Mouse (Mus musculus) heart, adult 2 months (tissue): ENCODE data around the gene Foxb2. TPM values are rescaled to one million over a fixed set of nuclear protein-coding genes. Genes with fewer than 3 reads are reported as not detected.

Experiments
- DNase-seq, 2 experiments: peaks; one replicate each; pipeline ENCODE4 v3.0.0; 2021
- H3K27ac ChIP-seq: fragments of 200-600 bp; 2 replicates; pipeline ENCODE4 v1.8.1; 2022
- H3K27me3 ChIP-seq: fragments of 200-500 bp; 2 replicates; pipeline ENCODE4 v1.6.1; 2012; ENCODE audit warnings: mild to moderate bottlenecking, low read length, inconsistent platforms, mixed read lengths; ENCODE audit not compliant: control insufficient read depth, insufficient read depth
- H3K36me3 ChIP-seq: fragments of 200-500 bp; 2 replicates; pipeline ENCODE4 v1.6.1; 2012; ENCODE audit warnings: low read length, inconsistent platforms; ENCODE audit not compliant: control insufficient read depth, insufficient read depth
- H3K4me1 ChIP-seq: fragments of 200-500 bp; 2 replicates; pipeline ENCODE4 v1.6.1; 2011; ENCODE audit warnings: low read length; ENCODE audit not compliant: control insufficient read depth, insufficient read depth
- H3K4me3 ChIP-seq: fragments of 200-600 bp; 2 replicates; pipeline ENCODE4 v1.8.1; 2022
- H3K79me2 ChIP-seq: fragments of 200-500 bp; replicated peaks from 2 replicates; pipeline ENCODE4 v1.6.1; 2012; ENCODE audit warnings: mild to moderate bottlenecking, inconsistent platforms, low read length, moderate library complexity, mixed read lengths; ENCODE audit not compliant: control insufficient read depth, insufficient read depth
- H3K9ac ChIP-seq: fragments of 200-500 bp; 2 replicates; pipeline ENCODE4 v1.6.1; 2012; ENCODE audit warnings: low read depth, mild to moderate bottlenecking, control low read depth, inconsistent platforms, low read length, mixed read lengths
- CTCF ChIP-seq: fragments of 200-600 bp; IDR thresholded peaks from 2 replicates; pipeline ENCODE4 v1.8.1; 2022; ENCODE audit warnings: antibody characterized with exemption, mild to moderate bottlenecking, moderate library complexity
- EP300 ChIP-seq: fragments of 200-500 bp; IDR thresholded peaks from 2 replicates; pipeline ENCODE4 v1.6.1; 2011; ENCODE audit warnings: low read depth, low read length, control low read depth; ENCODE audit not compliant: insufficient read depth
- POLR2A ChIP-seq: fragments of 200-500 bp; IDR thresholded peaks from 2 replicates; pipeline ENCODE4 v1.6.1; 2011; ENCODE audit warnings: mild to moderate bottlenecking, low read depth, low read length, control low read depth; ENCODE audit not compliant: insufficient read depth
- WGBS: fragments of 180-500 bp; shearing (Covaris S2); methylation state at CpG from one replicate; pipeline ENCODE4 v1.1.7; 2018; 5-methylcytosine and 5-hydroxymethylcytosine counted together
- intact Hi-C: fragments of 180-260 bp; cut with DNase I; formaldehyde crosslinking; loops from one replicate; pipeline ENCODE4 v1.15.1; 2025
- long read RNA-seq: library from polyadenylated mRNA; stranded (forward); transcript quantifications from one replicate; pipeline ENCODE4 v2.0.0, GENCODE M21; 2021
- polyA plus RNA-seq: library from polyadenylated mRNA; depleted of rRNA; stranded (reverse); fragments of >200 nt; gene quantifications from 2 replicates; pipeline ENCODE4 v1.2.3, GENCODE M21; 2012; rRNA removed
- total RNA-seq, 2 experiments: library from RNA; stranded (reverse); gene quantifications; 2 replicates each; pipeline ENCODE4 v1.2.3; 2021

Gene Foxb2
- total RNA-seq (not detected), polyA plus RNA-seq (not detected in 2 replicates)
- long read RNA-seq: 0 reads

DNA sequence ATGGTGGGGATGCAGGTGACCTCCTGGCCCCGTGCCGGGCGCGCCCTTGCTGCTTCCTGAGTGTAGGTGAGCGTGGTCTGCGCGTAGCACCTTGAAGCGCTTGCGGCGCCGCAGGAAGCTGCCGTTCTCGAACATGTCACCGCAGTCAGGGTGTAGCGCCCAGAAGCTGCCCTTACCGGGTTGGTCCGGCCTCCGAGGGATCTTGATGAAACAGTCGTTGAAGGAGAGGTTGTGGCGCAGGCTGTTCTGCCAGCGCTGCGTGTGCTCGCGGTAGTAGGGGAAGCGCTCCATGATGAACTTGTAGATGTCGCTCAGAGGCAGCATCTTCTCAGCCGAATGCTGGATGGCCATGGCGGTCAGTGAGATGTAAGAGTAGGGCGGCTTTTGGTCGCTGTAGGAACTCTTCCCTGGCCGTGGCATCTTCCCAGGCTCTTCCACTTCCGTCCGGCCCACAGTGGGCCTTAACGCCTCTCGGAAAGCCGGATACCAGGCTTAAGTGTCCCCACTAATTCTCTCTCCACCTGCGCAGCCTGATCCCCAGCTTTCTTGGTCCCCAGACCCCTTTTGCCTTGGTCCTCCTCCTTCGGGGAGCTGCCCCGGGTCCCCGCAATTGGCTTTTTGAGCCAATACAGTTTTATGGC, at the start of gene Foxb2:
TSS of gene Foxb2 (minus strand) at position 585 of the 641 bp plus-strand sequence.
- intact Hi-C loops: no loop called here
- Histone ChIP-seq H3K36me3 (no peaks in the 10 kb centered on the region), H3K27me3 (peaks cover 50% of the 10 kb centered on the region), H3K79me2 (no peaks in the 10 kb centered on the region), H3K27ac (no peak within 1 kb of the TSS), H3K9ac (0 out of 2 replicates have a peak within 1 kb of the TSS, but pooled peaks have one; percentile 26), H3K4me3 (peak within 1 kb of the TSS; percentile 33), H3K4me1 (no peaks in the 10 kb centered on the region)
- WGBS: 3% methylated on average over 40 of the region's 40 CpGs
- DNase-seq: peak in 1 of 2 experiments; percentile 19
- TF ChIP-seq EP300 (no peak), POLR2A (no peak), CTCF (no peak)

DNA sequence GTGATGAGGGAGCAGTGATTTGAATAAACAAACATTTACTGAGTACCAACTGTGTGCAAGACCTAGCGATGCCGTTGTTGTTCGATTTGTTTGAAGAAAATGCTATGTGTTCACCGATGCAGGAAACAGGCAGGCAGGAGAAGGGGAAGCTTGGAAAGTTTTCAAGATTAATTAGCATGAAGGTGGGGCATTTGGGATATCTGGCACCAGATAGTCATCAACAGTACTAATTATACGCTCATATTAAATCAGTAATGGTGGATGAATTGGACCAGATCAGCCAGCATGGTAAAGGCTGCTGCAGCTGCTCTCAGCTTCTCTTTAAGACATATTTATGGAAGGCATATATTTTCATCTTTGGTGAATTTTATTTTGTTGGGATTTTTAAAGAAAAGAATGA, 37.9 kb upstream of the Foxb2 start:
- WGBS: 83% methylated on average over 5 of the region's 5 CpGs
- intact Hi-C loops: no loop called here
- H3K4me3 ChIP-seq: no peak overlapping the region
- no peaks in the 10 kb centered on the region; the same call in 1 of the 2 replicates for H3K27me3 ChIP-seq
- no peaks in the 10 kb centered on the region for H3K36me3 ChIP-seq
- no peaks in the 10 kb centered on the region for H3K4me1 ChIP-seq
- no peaks in the 10 kb centered on the region for H3K79me2 ChIP-seq
- no peak for DNase-seq
- H3K27ac ChIP-seq: no peak overlapping the region
- H3K9ac ChIP-seq: no peak overlapping the region
- TF ChIP-seq CTCF: no peak
- no peak for TF ChIP-seq POLR2A
- TF ChIP-seq EP300: no peak

DNA sequence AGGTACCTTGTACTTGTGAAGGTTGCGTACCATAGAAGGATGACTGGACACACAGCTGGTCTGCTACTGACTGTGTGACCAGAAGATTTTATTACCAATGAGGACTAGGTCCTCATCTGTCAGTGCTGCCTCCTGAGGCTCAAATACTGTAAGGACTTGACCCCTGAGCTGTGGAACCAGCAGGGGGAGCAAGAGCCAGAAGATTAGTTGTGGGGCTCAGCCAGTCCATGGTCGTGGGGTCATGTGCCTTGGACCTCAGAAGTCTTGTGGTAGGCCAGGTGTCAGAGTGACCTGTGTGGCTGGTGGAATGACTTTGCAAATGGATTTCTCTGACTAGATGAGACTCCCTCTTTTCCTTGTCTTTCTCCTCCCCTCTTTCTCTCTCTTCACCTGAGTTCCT, 29.5 kb upstream of the Foxb2 start:
- peak; percentile 16 to 37 for DNase-seq
- Histone ChIP-seq H3K9ac (no peak overlapping the region), H3K4me3 (no peak overlapping the region), H3K27ac (no peak overlapping the region), H3K79me2 (no peaks in the 10 kb centered on the region), H3K36me3 (no peaks in the 10 kb centered on the region), H3K4me1 (no peaks in the 10 kb centered on the region), H3K27me3 (no peaks in the 10 kb centered on the region)
- TF ChIP-seq EP300 (no peak), POLR2A (no peak), CTCF (peak; percentile 66)
- WGBS: 63% methylated on average over 2 of the region's 2 CpGs
- intact Hi-C loops: loop anchor here (2.0 to 5.0 kb wide), 2 partner anchors 82 to 129 kb away; no protein-coding TSS in a partner anchor

DNA sequence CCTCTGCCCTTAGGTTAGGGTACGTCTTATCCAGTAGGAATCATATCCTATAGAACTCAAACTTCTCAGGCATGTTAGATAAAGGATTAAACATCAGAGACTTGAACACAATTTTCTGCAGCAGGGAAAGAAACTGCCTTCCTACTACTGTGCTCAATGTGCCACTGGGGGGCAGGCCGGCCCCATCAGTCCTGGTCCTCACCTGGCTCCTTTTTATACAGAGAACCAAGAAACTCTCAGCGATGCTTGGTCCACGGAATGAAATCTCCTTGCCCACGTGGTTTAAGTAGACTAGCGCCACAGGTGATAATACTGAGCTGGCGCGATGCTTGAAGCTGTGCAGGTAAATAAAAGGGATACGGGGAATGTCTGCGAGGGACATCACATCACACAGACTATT, 26.1 kb upstream of the Foxb2 start:
- Histone ChIP-seq H3K4me1 (no peaks in the 10 kb centered on the region), H3K9ac (no peak overlapping the region), H3K79me2 (no peaks in the 10 kb centered on the region), H3K27ac (no peak overlapping the region), H3K36me3 (no peaks in the 10 kb centered on the region), H3K4me3 (no peak overlapping the region), H3K27me3 (no peaks in the 10 kb centered on the region)
- DNase-seq: no peak
- 47% methylated on average over 10 of the region's 10 CpGs for WGBS
- TF ChIP-seq POLR2A (no peak), CTCF (peak; percentile 65), EP300 (no peak)
- intact Hi-C loops: loop anchor here (5.0 kb wide), 1 partner anchor 133 kb away; no protein-coding TSS in a partner anchor

DNA sequence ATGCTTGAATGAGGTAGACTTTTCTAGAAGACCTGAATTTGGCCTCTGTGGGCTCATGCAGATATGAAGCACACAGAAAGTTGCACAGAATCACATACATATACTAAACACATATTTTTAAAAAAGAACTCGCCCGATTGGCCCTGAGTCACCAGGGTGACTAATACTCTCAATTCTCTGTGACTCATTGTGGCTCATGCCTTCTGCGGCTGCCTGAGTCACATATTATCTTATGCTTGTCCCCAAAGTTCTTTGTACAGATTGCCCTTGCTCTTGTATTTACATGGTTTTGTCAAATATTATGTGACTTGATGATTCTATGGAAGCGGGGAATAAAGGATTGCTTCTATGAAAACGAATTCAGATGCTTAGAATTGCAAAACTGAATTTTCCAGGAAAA, 25.0 kb upstream of the Foxb2 start:
- no peak for DNase-seq
- no peaks in the 10 kb centered on the region for H3K36me3 ChIP-seq
- H3K4me1 ChIP-seq: no peaks in the 10 kb centered on the region
- TF ChIP-seq EP300 (no peak), CTCF (no peak), POLR2A (no peak)
- no peaks in the 10 kb centered on the region for H3K79me2 ChIP-seq
- no peak overlapping the region for H3K27ac ChIP-seq
- H3K27me3 ChIP-seq: no peaks in the 10 kb centered on the region
- WGBS: 73% methylated on average over 5 of the region's 5 CpGs
- H3K4me3 ChIP-seq: no peak overlapping the region
- intact Hi-C loops: no loop called here
- no peak overlapping the region for H3K9ac ChIP-seq

DNA sequence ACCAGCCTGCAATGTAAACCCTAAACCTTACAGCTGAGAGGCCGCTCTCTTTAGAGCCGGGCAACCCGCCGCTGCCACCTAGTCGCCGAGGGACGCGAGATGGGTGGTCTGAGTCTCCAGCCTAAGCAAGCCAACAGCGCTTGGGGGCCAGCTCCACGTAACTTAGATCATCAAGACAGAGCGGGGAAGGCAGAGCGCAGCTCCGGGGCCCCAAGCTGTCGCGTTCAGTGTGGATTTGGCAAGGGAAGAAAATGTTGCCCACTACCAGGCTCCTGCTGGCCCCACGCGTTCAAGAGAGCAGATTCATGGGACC, 2.8 kb upstream of the Foxb2 start:
- Histone ChIP-seq H3K27me3 (peaks cover 41% of the 10 kb centered on the region), H3K4me1 (no peaks in the 10 kb centered on the region), H3K36me3 (no peaks in the 10 kb centered on the region), H3K4me3 (no peak overlapping the region), H3K79me2 (no peaks in the 10 kb centered on the region), H3K27ac (no peak overlapping the region), H3K9ac (no peak overlapping the region)
- WGBS: 2% methylated on average over 17 of the region's 17 CpGs
- TF ChIP-seq POLR2A: no peak
- TF ChIP-seq CTCF: no peak
- no peak for TF ChIP-seq EP300
- intact Hi-C loops: no loop called here
- no peak for DNase-seq
